Mouse (Mus musculus) Muller cell, postnatal 12 days (primary cell): ENCODE measurements at regions not wholly inside any gene's neighbourhood (a gene's known extent, or its start where the extent isn't known, plus 50 kb on each side); places are given as distances from the start of the nearest gene placed in this dataset.

Experiments
- DNase-seq: peaks from one replicate; pipeline ENCODE4 v3.0.0-alpha.2; 2015; ENCODE audit errors: inconsistent ontology term

DNA sequence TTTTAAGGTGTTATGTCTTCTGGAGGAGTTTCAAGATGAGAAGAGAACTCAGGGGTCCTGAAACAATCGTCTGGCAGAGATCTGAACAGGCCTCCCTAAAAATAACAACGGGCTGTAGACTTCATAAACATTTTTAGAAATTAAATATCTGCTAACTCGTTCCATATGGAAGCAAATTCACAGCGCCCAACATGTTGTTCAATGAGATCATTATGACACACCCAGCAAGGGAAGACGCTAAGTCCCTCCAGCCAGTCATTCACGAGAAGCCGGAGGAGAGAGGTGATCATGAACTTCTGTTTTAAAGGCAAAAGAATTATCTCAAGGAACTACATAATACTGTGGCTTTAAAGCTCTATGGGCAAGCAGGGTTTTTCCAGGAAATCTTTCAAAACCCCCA, 334.8 kb downstream of the Efna5 start:
- DNase-seq = no peak

GRCm38 (mm10) chr17:62545330-62545729, 335.8 kb downstream of the Efna5 start:
- DNase-seq = peak; percentile 65

DNA sequence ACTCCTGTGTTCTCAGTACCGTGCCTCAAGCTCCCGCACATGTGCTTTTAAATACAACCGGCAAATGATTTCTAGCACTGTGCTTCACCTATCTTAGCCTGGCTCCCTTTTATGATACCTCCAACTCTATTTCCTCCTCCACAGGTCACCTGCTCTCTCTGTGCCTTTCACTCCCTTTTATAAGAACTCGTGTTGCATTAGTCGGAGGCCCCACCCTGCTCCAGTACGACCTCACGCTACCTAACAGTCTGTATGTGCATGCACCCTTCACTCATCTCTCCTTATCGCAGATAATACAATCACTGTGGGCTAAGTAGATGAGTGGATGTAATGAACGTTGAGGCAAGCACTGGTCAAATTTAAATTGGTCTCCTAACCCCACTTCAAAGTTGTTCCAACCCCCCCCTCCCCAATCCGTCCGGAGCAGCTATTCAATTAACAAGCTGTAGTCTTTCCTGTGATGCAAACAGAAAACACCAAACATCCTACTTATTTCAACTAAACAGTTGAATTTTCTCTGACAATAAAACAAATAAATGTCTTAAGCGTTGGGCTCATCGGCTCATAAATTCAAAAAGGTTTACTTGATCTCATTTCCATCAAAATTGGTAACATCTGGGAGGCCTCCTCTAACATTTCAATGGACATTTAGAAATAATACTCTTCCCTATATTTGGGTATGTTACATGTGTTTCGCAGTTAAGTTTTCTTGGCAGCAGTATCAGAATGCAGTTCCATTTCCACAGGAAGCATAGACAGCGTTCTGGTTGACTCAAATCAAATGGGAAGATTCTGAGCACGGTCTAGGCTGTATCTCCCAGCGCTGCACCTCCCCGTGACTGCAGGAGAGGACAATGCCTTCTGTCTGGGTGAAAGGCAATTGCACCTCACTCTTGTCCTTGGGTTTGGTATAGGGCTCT, 337.8 kb downstream of the Efna5 start:
- no peak for DNase-seq

GRCm38 (mm10) chr17:62529911-62530310, 351.2 kb downstream of the Efna5 start:
- DNase-seq = peak; percentile 28

- DNase-seq = peak; percentile 52
These were observed 353.6 kb downstream of the Efna5 start for GRCm38 (mm10) chr17:62527556-62527955.

DNA sequence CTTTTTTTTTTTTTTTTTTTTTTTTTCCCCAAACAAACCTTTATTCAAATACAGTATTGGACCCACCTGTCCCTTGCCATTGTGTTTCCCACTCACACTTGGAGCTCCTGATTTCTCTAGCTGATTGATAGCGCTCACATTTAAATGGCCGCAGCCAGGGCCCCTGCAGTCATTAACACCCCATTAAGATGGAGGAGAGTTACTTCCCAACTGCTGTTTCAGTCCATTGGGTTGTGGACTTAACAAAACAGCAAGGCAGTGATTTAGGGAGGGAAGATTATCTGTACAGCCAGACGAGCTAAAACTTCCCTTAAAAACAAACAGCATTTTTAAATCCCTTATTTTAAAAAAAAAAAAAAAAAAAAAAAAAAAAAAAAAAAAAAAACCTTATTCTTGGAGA, 367.5 kb downstream of the Efna5 start:
- DNase-seq = no peak

DNA sequence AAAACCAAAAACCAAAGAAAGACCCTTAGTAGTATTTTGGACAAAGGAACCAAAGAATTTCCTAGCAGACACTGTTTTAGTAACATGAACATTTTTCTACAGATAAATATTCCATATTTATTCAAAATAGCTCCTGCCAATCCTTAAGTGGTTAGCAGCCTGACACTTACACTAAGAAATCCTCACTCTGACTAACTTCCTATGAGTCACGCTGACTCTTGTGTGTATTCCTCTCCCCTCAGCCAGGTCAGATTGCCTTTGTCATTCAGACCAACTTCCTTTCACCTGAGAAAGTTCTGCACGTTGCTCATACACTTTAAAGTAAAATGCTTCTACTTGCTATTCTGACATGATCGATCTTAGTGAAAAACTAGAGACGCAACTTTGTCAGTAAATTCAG, 370.9 kb downstream of the Efna5 start:
- DNase-seq = no peak

GRCm38 (mm10) chr17:62507766-62508485, 373.2 kb downstream of the Efna5 start:
- DNase-seq = no peak

GRCm38 (mm10) chr17:62504691-62505090, 376.4 kb downstream of the Efna5 start:
- peak; percentile 22 for DNase-seq

DNA sequence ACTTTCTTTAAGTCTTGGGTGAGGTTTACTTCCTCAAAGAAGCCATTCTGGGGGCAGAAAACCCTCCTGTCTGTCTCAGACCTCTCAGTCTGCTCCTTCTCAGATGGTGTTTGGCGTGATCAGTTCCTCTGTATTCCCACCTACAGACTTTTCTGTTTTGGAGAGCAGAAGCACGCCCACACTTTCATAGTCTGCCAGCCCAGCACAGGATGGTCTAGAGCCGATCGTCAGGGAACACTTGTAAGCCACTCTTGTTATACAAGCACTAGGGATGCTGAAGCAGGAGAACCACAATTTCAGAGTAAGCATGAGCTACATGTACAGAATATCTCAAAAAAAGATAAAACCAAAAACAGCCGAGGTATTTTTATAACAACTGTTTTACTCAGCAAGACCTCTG, 410.4 kb downstream of the Efna5 start:
- DNase-seq = no peak

DNA sequence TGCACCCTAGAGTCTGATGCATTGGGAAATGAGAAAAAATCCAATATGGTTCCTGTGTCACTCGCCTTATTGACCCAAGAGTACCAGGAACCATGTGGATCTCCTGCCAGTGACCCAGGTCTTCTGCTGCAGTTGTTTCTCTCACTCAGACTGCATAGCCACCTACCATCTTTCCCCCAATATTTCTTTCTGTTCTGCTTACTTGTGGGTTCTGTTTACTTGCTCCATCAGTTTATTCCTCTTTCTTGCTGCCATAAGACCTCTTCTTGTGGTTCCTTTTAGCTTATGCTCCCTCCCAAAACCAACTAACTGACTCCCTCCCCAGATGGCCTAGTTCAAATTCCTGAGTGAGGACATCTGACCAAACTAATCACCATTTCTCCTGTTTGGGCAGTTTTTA, 411.8 kb downstream of the Efna5 start:
- DNase-seq = no peak

- DNase-seq = peak; percentile 40
These were observed 412.3 kb downstream of the Efna5 start for GRCm38 (mm10) chr17:62468859-62469258.

- no peak for DNase-seq
These were observed 414.0 kb downstream of the Efna5 start for GRCm38 (mm10) chr17:62467072-62467471.

- DNase-seq = no peak
These were observed 416.1 kb downstream of the Efna5 start for GRCm38 (mm10) chr17:62464994-62465393.

DNA sequence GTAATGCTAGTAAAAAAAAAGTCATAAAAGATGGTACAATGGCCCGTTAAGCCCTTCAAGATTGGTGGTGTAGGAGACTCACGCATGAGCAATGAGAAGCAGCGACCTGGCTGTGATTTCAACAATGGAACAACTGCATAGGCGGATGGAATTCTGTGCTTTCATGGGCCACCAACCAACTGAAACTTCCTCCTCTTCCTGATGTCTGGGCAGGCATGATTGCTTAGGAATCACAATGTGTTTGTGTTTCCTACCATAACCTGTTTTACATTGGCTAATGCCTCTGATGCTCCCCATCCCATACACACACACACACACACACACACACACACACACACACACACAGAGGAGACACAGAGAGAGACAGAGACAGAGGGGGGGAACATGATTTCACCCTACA, 416.9 kb downstream of the Efna5 start:
- peak; percentile 7 for DNase-seq

DNA sequence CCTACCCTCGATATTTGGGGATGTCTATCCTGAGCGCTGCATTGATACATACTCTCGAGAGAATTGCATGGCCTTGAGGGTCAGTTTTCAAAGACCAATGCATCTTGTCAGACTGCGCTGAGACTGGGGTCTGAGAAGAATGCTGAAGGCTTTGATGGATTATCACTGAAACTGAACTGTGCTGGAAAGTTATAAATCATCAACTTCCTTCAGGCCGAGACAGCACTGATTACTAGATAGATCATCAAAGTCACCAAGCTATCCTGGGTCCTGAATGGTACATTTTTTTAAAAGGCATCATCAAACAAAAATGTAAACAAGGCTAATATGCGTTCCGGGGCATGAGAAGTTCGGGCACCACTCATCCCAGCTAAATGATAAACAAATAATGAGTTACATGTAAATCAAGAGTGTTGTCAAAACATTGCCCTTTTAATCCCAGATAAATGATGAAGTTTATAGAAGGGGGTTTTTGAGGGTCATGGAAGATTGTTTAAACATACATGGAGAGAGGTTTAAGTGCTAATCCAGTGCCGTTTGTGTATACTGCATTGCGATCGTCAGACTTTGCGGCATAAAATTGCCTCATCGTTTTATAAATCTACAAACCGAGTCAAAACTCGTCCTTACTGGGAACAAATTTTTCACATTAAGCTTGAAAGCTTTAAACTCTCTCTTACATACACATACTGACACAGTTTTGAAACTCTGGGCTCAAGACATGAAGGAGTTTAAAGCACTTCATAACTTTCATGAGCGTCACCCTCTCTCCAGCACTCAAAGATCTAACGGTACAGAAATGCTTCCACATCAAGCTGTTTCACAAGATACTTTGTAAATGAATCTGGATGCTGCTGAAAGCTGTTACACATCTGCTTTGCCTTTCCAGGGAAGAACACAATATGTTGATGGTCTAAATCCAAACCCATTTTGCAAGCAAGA, 419.5 kb downstream of the Efna5 start:
- DNase-seq = no peak

GRCm38 (mm10) chr17:62458964-62459363, 422.2 kb downstream of the Efna5 start:
- peak; percentile 61 for DNase-seq

DNA sequence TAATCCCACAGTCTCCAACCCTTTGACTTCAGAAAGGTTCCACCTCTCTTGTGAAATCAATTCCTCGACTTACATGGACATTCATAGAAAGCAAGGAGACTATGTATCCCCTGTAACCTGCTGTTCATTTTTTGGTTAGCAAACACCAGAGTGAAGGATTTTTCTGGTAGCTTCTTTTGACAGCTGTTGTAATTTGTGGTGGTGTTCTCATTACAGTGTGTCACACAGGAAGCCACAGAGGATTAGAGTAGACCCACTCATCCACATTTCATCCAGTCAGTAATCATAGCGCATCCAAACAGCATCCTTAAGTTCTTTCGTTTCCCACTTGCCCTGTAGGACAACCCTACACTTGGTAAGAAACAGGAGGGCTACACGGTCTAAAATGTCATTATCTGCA, 443.1 kb downstream of the Efna5 start:
- DNase-seq = no peak

DNA sequence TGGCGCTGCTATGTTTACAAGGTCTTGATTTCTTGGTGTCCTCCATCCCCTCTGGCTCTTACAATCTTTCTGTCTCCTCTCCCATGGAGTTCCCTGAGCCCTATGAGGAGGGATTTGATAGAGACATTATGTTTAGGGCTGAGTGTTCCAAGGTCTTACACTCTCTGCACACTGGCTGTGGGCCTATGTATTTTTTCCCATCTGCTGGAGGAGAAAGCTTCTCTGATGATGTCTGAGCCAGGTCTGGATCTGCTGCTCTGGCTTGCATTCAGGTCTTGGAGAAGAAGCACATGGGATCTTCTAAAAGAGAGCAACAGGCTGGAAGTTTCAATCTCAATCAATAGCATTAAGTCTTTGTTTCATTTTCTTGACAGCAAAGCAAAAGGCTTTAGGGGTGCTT, 445.1 kb downstream of the Efna5 start:
- DNase-seq = no peak

DNA sequence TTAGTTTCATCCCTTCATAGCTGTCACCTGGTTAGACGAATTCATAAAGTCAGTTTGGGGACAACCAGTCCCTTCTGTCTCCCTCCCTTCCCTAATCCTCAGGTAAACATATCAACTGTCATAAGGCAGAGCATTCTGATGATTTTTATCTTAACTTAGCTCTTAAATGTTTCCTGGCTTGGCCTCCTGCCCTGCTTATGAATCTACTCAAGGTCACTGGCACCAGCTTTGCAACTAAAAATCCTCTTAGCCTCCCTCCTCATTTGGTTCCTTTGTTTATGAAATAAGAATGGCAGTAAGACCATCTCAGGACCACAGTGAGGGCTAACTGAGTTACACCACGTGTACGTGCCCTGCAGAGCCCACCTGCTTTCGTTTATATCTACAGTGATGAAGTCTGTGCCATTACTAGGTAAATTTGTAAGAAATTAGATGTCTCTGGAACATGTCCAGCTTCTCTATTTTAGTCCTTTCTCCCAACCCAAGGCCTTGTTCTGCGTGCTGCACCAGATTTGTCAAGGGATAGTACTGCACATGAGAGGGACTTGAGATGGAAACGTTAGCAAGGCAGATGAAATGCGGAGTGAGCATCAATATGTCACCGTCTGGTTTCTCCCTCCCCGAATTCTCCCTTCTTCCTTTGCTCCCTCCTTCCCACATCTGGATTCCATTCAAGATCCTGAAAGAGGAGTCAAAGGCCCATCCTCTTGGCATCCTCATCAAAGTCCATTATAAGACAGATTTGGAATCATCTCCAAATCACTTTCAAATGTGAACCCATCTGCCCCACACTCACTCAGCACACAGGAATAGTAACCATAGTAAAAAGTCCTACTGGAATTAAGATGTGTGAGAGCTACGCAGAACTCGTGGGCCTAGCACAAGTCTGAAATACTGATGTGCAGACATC, 457.4 kb downstream of the Efna5 start:
- DNase-seq = no peak

DNA sequence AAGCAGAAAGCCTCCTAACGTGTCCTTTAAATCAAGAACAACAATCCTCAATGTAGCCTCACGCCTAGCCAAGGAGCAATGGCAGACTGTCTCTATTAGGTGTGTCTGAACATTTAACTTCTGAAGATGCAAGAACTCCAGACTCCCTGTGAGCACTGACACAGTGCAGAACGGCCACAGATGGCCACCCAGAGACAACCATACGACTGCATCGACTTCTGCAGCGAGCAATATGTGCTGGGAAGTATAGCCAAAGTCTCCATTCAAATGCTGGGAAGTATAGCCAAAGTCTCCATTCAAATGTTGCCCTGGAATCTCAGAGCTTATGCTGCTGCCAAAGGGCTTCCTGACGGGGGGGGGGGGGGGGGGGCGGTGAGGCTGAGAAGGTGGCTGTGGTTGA, 463.5 kb downstream of the Efna5 start:
- DNase-seq = no peak
